Mouse (Mus musculus) G1E (cell line): ENCODE measurements around the gene Slc44a1. TPM values are rescaled to one million over a fixed set of nuclear protein-coding genes. Genes with fewer than 3 reads are reported as not detected.

Experiments
- ATAC-seq: 2 replicates; pipeline ENCODE4 v1.8.0; 2016; ENCODE audit warnings: mild to moderate bottlenecking; ENCODE audit not compliant: insufficient number of reproducible peaks, poor library complexity, low FRiP score, severe bottlenecking; ENCODE audit errors: extremely low read depth
- DNase-seq: peaks from one replicate; pipeline ENCODE4 v3.0.0; 2012; ENCODE audit warnings: low spot score
- H3K27me3 ChIP-seq: 2 replicates; pipeline ENCODE4 v1.6.1; 2012; ENCODE audit warnings: mild to moderate bottlenecking, low read length, inconsistent platforms; ENCODE audit not compliant: insufficient read depth
- H3K36me3 ChIP-seq: replicated peaks from 2 replicates; pipeline ENCODE3; 2012; ENCODE audit warnings: mild to moderate bottlenecking, inconsistent platforms
- H3K4me1 ChIP-seq: 2 replicates; pipeline ENCODE4 v1.6.1; 2012; ENCODE audit warnings: low read depth, low read length, inconsistent platforms, mixed read lengths; ENCODE audit not compliant: insufficient read depth
- H3K4me3 ChIP-seq: 2 replicates; pipeline ENCODE4 v1.5.1; 2012; ENCODE audit warnings: low read depth, mild to moderate bottlenecking, inconsistent platforms, low read length, moderate library complexity, mixed read lengths
- H3K9me3 ChIP-seq: replicated peaks from 2 replicates; pipeline ENCODE4 v1.6.1; 2012; ENCODE audit warnings: inconsistent platforms
- CTCF ChIP-seq: IDR thresholded peaks from 2 replicates; pipeline ENCODE4 v1.5.1; 2012; ENCODE audit warnings: low read depth, low read length, inconsistent platforms, mixed read lengths
- GATA1 ChIP-seq: IDR thresholded peaks from 2 replicates; pipeline ENCODE4 v1.6.1; 2012; ENCODE audit warnings: borderline replicate concordance, low read length, inconsistent platforms, mixed read lengths
- GATA2 ChIP-seq: IDR thresholded peaks from 2 replicates; pipeline ENCODE4 v1.6.1; 2012; ENCODE audit warnings: low read depth, low read length, inconsistent platforms, borderline replicate concordance
- POLR2AphosphoS5 ChIP-seq: IDR thresholded peaks from 2 replicates; pipeline ENCODE4 v1.6.1; 2012; ENCODE audit warnings: low read depth, low read length, inconsistent platforms; ENCODE audit not compliant: insufficient replicate concordance
- TAL1 ChIP-seq: conservative IDR thresholded peaks from 2 replicates; pipeline ENCODE4 v1.6.1; 2012; ENCODE audit warnings: low read depth, low read length, inconsistent platforms, mixed read lengths
- polyA plus RNA-seq: library from polyadenylated mRNA; stranded (reverse); fragments of >175 nt; gene quantifications from 2 replicates; pipeline ENCODE4 v1.2.3, GENCODE M21; 2012
- total RNA-seq, 2 experiments: library from RNA; stranded (forward) in 1 of 2; stranded (reverse) in 1 of 2; fragments of 200-1000 nt in 1 of 2; fragments of >200 nt in 1 of 2; fragmentation: Nextera tagmentation in 1 of 2; gene quantifications; 2 replicates each; pipeline ENCODE4 v1.2.3; 2014 to 2017

Slc44a1 gene
- total and polyA plus RNA-seq, 3 experiments = 5.2 to 44.7 (median 14.4) TPM

GRCm38 (mm10) chr4:53403386-53403785, 36.8 kb upstream of the Slc44a1 start:
- ATAC-seq = no peak
- TF ChIP-seq CTCF (no peak), GATA2 (no peak), POLR2AphosphoS5 (no peak), GATA1 (no peak), TAL1 (no peak)

GRCm38 (mm10) chr4:53404431-53404925, 35.7 kb upstream of the Slc44a1 start:
- H3K27me3 ChIP-seq = no peaks in the 10 kb centered on the region; the same call in 1 of the 2 replicates
- H3K4me1 ChIP-seq = peaks cover 16% of the 10 kb centered on the region; the same call in 1 of the 2 replicates
- no peak for TF ChIP-seq GATA1
- no peak for TF ChIP-seq GATA2
- no peak for TF ChIP-seq TAL1
- TF ChIP-seq CTCF = no peak
- TF ChIP-seq POLR2AphosphoS5 = no peak
- H3K36me3 ChIP-seq = no peaks in the 10 kb centered on the region
- ATAC-seq (no peak), DNase-seq (no peak)
- H3K4me3 ChIP-seq = no peak overlapping the region
- H3K9me3 ChIP-seq = 0 out of 2 replicates have a peak, but pooled peaks cover 5% of the 10 kb centered on the region

More at GRCm38 (mm10) chr4:53403386-53403785, 36.8 kb upstream of the Slc44a1 start:
- DNase-seq = no peak
- Histone ChIP-seq H3K9me3 (0 out of 2 replicates have a peak, but pooled peaks cover 5% of the 10 kb centered on the region), H3K27me3 (no peaks in the 10 kb centered on the region; the same call in 1 of the 2 replicates), H3K4me3 (no peak overlapping the region), H3K4me1 (peaks cover 21% of the 10 kb centered on the region), H3K36me3 (no peaks in the 10 kb centered on the region)

DNA sequence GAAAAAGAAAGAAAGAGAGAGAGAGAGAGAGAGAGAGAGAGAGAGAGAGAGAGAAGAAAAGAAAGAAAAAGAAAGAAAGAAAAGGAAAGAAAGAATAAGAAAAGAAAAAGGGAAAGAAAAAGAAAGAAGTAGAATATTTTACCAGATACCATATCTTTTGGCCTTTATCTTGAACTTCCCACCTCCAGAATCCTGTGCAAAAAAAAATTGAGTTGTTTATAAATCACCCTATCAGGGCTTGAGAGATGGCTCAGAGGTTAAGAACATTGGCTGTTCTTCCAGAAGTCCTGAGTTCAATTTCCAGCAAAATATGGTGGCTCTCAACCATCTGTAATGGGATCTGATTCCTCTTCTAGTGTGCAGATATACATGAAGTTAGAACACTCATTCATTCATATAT, 33.3 kb upstream of the Slc44a1 start:
- TF ChIP-seq TAL1 = no peak
- TF ChIP-seq POLR2AphosphoS5 = no peak
- no peak for TF ChIP-seq CTCF
- no peak for TF ChIP-seq GATA2
- TF ChIP-seq GATA1 = no peak
- Histone ChIP-seq H3K9me3 (0 out of 2 replicates have a peak, but pooled peaks cover 5% of the 10 kb centered on the region), H3K4me3 (no peak overlapping the region), H3K27me3 (no peaks in the 10 kb centered on the region; the same call in 1 of the 2 replicates), H3K36me3 (no peaks in the 10 kb centered on the region), H3K4me1 (peaks cover 26% of the 10 kb centered on the region)
- DNase-seq (no peak), ATAC-seq (no peak)

GRCm38 (mm10) chr4:53408821-53409220, 31.4 kb upstream of the Slc44a1 start:
- no peak for TF ChIP-seq CTCF
- no peak for TF ChIP-seq GATA1
- TF ChIP-seq POLR2AphosphoS5 = no peak
- TF ChIP-seq TAL1 = no peak
- ATAC-seq = no peak

GRCm38 (mm10) chr4:53409526-53410085, 30.6 kb upstream of the Slc44a1 start:
- Histone ChIP-seq H3K9me3 (no peaks in the 10 kb centered on the region), H3K4me3 (no peak overlapping the region), H3K36me3 (no peaks in the 10 kb centered on the region), H3K4me1 (peaks cover 48% of the 10 kb centered on the region), H3K27me3 (no peaks in the 10 kb centered on the region)
- TF ChIP-seq GATA1 = no peak
- DNase-seq (no peak), ATAC-seq (no peak)

More at GRCm38 (mm10) chr4:53408821-53409220, 31.4 kb upstream of the Slc44a1 start:
- H3K36me3 ChIP-seq = no peaks in the 10 kb centered on the region
- H3K4me3 ChIP-seq = no peak overlapping the region
- 0 out of 2 replicates have a peak, but pooled peaks cover 5% of the 10 kb centered on the region for H3K9me3 ChIP-seq
- peaks cover 40% of the 10 kb centered on the region for H3K4me1 ChIP-seq
- no peaks in the 10 kb centered on the region; the same call in 1 of the 2 replicates for H3K27me3 ChIP-seq
- no peak for DNase-seq

DNA sequence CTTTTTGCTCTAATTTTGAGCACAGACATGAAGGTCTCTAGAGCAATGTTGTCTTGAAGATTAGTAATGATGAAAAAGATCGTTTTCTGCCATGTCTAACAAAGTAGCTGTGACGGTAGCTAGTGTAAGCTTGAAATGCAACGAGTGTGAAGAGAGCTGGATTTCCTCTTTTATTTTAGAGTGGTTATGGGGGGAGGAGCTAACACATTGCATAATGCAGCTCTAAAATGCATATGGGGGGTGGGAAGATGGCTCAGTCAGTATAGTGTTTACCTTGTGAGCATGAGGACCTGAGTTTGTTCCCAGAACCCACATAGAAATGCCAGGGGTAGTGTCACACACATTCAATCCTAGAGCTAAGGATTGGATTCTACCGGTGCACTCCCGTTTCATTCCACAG, 29.5 kb upstream of the Slc44a1 start:
- Histone ChIP-seq H3K36me3 (no peaks in the 10 kb centered on the region), H3K27me3 (no peaks in the 10 kb centered on the region), H3K4me1 (peaks cover 60% of the 10 kb centered on the region), H3K9me3 (no peaks in the 10 kb centered on the region), H3K4me3 (no peak overlapping the region)
- ATAC-seq (no peak), DNase-seq (no peak)
- TF ChIP-seq TAL1 (no peak), GATA1 (no peak), GATA2 (no peak), POLR2AphosphoS5 (no peak), CTCF (no peak)
